Mouse (Mus musculus): ENCODE data around the gene Gclc. TPM values are rescaled to one million over a fixed set of nuclear protein-coding genes. Genes with fewer than 3 reads are reported as not detected.
"Not testable (repeated sequence)": the region's sequence is repeated elsewhere in the genome, so short reads cannot be mapped to it uniquely, and the experiment has no call there.

The Gclc gene
- polyA plus RNA-seq, 1 experiment from 2014 or later: 17.5 TPM

GRCm38 (mm10) chr9:77722381-77722780 lies 32.0 kb upstream of the Gclc start:
- no peaks in the 10 kb centered on the region for H3K36me3 ChIP-seq (ENCODE audit: poor library complexity, severe bottlenecking)
- no peaks in the 10 kb centered on the region for H3K9me3 ChIP-seq (replicated peaks)
- 97% methylated on average over 1 of the region's 1 CpGs for WGBS

GRCm38 (mm10) chr9:77724216-77724615 lies 30.1 kb upstream of the Gclc start:
- Histone ChIP-seq H3K9ac (no peak overlapping the region), H3K4me1 (no peaks in the 10 kb centered on the region), H3K4me2 (no peak overlapping the region), H3K36me3 (ENCODE audit: poor library complexity, severe bottlenecking) (no peaks in the 10 kb centered on the region), H3K27me3 (no peaks in the 10 kb centered on the region), H3K4me3 (no peak overlapping the region), H3K27ac (no peak overlapping the region), H3K9me3 (replicated peaks) (no peaks in the 10 kb centered on the region)
- ATAC-seq: no peak
- WGBS: 77% methylated on average over 6 of the region's 6 CpGs

More at GRCm38 (mm10) chr9:77722381-77722780, 32.0 kb upstream of the Gclc start:
- H3K27me3 ChIP-seq: no peaks in the 10 kb centered on the region
- H3K27ac ChIP-seq: no peak overlapping the region
- no peak overlapping the region for H3K4me3 ChIP-seq
- no peaks in the 10 kb centered on the region for H3K4me1 ChIP-seq
- H3K4me2 ChIP-seq: no peak overlapping the region
- H3K9ac ChIP-seq: no peak overlapping the region
- ATAC-seq: no peak

DNA sequence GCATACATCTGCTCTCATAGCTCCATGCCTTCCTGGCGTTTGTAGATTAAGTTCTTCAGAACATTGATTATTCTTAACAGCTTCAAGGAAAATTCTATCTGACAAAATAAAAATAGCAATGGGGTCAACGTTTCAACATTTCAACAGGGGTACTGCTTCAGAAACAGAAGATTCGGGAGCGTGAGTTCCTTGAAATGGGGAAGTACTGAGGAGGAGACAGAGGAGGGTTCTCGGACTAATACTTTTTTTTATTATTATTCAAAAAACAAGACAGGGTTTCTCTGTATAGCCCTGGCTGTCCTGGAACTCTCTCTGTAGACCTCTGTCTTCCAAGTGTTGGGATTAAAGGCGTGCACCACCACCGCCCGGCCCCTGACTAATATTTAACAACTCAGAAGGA lies 28.9 kb upstream of the Gclc start:
- Histone ChIP-seq H3K4me3 (no peak overlapping the region), H3K9me3 (replicated peaks) (no peaks in the 10 kb centered on the region), H3K4me1 (no peaks in the 10 kb centered on the region), H3K36me3 (ENCODE audit: poor library complexity, severe bottlenecking) (no peaks in the 10 kb centered on the region), H3K27me3 (no peaks in the 10 kb centered on the region), H3K27ac (no peak overlapping the region), H3K9ac (no peak overlapping the region), H3K4me2 (no peak overlapping the region)
- WGBS: 93% methylated on average over 8 of the region's 8 CpGs
- ATAC-seq: no peak

GRCm38 (mm10) chr9:77726018-77726684 lies 28.2 kb upstream of the Gclc start:
- Histone ChIP-seq H3K36me3 (ENCODE audit: poor library complexity, severe bottlenecking) (no peaks in the 10 kb centered on the region), H3K4me2 (no peak overlapping the region), H3K4me3 (no peak overlapping the region), H3K9ac (no peak overlapping the region), H3K9me3 (replicated peaks) (no peaks in the 10 kb centered on the region), H3K27me3 (no peaks in the 10 kb centered on the region), H3K27ac (no peak overlapping the region), H3K4me1 (no peaks in the 10 kb centered on the region)
- no peak for ATAC-seq
- WGBS: 95% methylated on average over 6 of the region's 6 CpGs

- no peaks in the 10 kb centered on the region for H3K27me3 ChIP-seq
- H3K27ac ChIP-seq: no peak overlapping the region
- no peaks in the 10 kb centered on the region for H3K9me3 ChIP-seq (replicated peaks)
- no peak for ATAC-seq
- H3K9ac ChIP-seq: no peak overlapping the region
- H3K4me2 ChIP-seq: no peak overlapping the region
- H3K4me1 ChIP-seq: no peaks in the 10 kb centered on the region
- H3K36me3 ChIP-seq (ENCODE audit: poor library complexity, severe bottlenecking): no peaks in the 10 kb centered on the region
- no peak overlapping the region for H3K4me3 ChIP-seq
- WGBS: 89% methylated on average over 2 of the region's 2 CpGs
Measured at GRCm38 (mm10) chr9:77727012-77727411, 27.3 kb upstream of the Gclc start.

GRCm38 (mm10) chr9:77732067-77732466 lies 22.3 kb upstream of the Gclc start:
- Histone ChIP-seq H3K4me1 (no peaks in the 10 kb centered on the region), H3K9ac (no peak overlapping the region), H3K4me3 (no peak overlapping the region), H3K36me3 (ENCODE audit: poor library complexity, severe bottlenecking) (no peaks in the 10 kb centered on the region), H3K27me3 (no peaks in the 10 kb centered on the region), H3K27ac (no peak overlapping the region), H3K4me2 (no peak overlapping the region), H3K9me3 (replicated peaks) (no peaks in the 10 kb centered on the region)
- no peak for ATAC-seq
- 57% methylated on average over 3 of the region's 3 CpGs for WGBS

DNA sequence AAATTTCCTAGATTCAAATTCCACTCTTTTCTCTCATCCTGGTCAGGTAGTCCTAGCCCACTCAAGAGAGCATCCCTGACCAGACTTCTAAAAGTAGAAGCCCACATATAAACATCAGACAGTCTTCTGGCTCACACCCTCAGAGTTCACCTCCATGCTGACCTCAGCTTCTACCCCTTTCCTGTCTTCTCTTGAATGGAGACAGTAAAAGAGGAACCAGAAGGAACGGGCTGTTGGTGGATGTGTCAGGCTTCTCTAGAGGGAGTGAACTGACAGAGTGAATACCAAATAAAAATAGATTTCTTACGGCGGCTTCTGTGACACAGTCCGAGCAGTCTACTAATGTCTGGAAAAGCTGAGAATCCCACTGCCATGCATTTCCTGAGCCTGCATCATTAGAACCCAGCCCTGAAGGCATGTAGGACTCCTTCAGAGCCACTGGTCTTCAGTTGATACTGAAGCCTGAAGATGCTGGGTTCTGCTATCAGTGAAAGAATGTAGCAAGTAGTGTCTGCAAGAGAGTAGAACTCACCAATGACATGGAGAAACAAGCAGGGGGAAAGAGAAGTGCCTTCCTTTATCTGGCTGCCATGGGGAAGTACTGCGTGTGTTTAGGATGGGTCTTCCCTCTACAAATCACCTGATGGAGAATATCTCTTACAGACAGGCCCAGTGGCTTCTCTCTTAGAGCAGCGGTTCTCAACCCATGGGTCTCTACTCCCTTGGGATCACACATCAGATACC lies 16.9 kb upstream of the Gclc start:
- no peaks in the 10 kb centered on the region for H3K27me3 ChIP-seq
- WGBS: 91% methylated on average over 6 of the region's 6 CpGs
- H3K4me3 ChIP-seq: no peak overlapping the region
- no peak overlapping the region for H3K27ac ChIP-seq
- no peak overlapping the region for H3K9ac ChIP-seq
- H3K4me2 ChIP-seq: no peak overlapping the region
- no peaks in the 10 kb centered on the region for H3K36me3 ChIP-seq (ENCODE audit: poor library complexity, severe bottlenecking)
- H3K9me3 ChIP-seq (replicated peaks): no peaks in the 10 kb centered on the region
- ATAC-seq: no peak
- no peaks in the 10 kb centered on the region for H3K4me1 ChIP-seq

GRCm38 (mm10) chr9:77741452-77741851 lies 12.9 kb upstream of the Gclc start:
- WGBS: 67% methylated on average over 1 of the region's 1 CpGs
- H3K4me1 ChIP-seq: no peaks in the 10 kb centered on the region

DNA sequence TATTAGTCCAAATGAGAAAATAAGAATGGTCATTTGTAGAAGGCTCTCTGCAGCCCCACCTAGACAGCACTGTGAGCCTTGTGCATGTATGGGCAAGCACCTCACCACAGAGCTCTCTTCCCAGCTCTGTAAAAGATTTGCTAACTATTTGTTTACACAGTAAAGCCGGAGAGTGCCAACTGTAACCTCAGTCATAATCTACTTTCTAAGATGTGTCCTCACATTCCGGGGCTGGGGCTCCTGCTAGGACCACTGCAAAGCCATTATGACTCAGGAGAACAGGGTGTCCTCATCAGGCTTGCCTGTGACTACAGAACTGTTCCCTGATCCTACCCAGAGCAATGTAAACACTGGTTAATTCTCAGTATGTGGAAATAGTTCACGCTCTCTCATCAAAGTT lies 9.5 kb upstream of the Gclc start:
- no peak for ATAC-seq
- WGBS: 86% methylated on average over 3 of the region's 3 CpGs
- H3K9ac ChIP-seq: no peak overlapping the region
- H3K27me3 ChIP-seq: no peaks in the 10 kb centered on the region
- no peak overlapping the region for H3K4me2 ChIP-seq
- H3K36me3 ChIP-seq (ENCODE audit: poor library complexity, severe bottlenecking): no peaks in the 10 kb centered on the region
- H3K4me1 ChIP-seq: peaks cover 1% of the 10 kb centered on the region; the same call in 1 of the 2 replicates
- no peak overlapping the region for H3K4me3 ChIP-seq
- no peak overlapping the region for H3K27ac ChIP-seq
- no peaks in the 10 kb centered on the region for H3K9me3 ChIP-seq (replicated peaks)

More at GRCm38 (mm10) chr9:77741452-77741851, 12.9 kb upstream of the Gclc start:
- H3K36me3 ChIP-seq (ENCODE audit: poor library complexity, severe bottlenecking): no peaks in the 10 kb centered on the region
- H3K27ac ChIP-seq: no peak overlapping the region
- H3K27me3 ChIP-seq: no peaks in the 10 kb centered on the region
- no peak overlapping the region for H3K4me3 ChIP-seq
- H3K4me2 ChIP-seq: no peak overlapping the region
- H3K9me3 ChIP-seq (replicated peaks): no peaks in the 10 kb centered on the region
- H3K9ac ChIP-seq: no peak overlapping the region
- ATAC-seq: no peak

DNA sequence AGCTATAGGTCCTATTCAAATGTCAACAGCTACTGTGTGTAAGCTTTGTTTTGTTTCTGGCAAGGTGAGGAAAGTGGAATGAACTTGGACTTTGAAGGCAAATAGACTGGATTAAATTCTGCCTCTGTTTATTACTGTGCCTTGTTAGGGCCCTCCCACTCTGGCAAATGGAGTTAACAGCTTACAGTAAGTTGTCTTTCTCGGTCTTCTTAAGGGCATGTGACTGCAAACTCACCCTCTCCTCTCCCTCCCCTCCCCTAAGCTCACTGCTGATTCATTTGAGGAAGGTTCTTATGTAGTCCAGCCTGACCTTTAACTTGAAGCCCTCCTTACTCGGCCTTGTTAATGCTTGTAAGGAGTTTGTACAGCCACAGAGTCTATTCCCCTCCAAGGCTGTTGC lies 8.0 kb upstream of the Gclc start:
- no peak for ATAC-seq
- no peak overlapping the region for H3K9ac ChIP-seq
- H3K4me1 ChIP-seq: peaks cover 9% of the 10 kb centered on the region
- H3K27ac ChIP-seq: no peak overlapping the region
- 59% methylated on average over 2 of the region's 2 CpGs for WGBS
- H3K36me3 ChIP-seq (ENCODE audit: poor library complexity, severe bottlenecking): no peaks in the 10 kb centered on the region
- H3K4me3 ChIP-seq: no peak overlapping the region
- no peak overlapping the region for H3K4me2 ChIP-seq
- H3K27me3 ChIP-seq: no peaks in the 10 kb centered on the region
- no peaks in the 10 kb centered on the region for H3K9me3 ChIP-seq (replicated peaks)

GRCm38 (mm10) chr9:77748292-77748691 lies 6.0 kb upstream of the Gclc start:
- ATAC-seq; H3K4me2 ChIP-seq; H3K4me3 ChIP-seq; H3K9me3 ChIP-seq (replicated peaks); H3K27ac ChIP-seq; H3K9ac ChIP-seq; H3K36me3 ChIP-seq (ENCODE audit: poor library complexity, severe bottlenecking); H3K27me3 ChIP-seq: not testable (repeated sequence)
- 93% methylated on average over 1 of the region's 1 CpGs for WGBS
- peaks cover 12% of the 10 kb centered on the region for H3K4me1 ChIP-seq

DNA sequence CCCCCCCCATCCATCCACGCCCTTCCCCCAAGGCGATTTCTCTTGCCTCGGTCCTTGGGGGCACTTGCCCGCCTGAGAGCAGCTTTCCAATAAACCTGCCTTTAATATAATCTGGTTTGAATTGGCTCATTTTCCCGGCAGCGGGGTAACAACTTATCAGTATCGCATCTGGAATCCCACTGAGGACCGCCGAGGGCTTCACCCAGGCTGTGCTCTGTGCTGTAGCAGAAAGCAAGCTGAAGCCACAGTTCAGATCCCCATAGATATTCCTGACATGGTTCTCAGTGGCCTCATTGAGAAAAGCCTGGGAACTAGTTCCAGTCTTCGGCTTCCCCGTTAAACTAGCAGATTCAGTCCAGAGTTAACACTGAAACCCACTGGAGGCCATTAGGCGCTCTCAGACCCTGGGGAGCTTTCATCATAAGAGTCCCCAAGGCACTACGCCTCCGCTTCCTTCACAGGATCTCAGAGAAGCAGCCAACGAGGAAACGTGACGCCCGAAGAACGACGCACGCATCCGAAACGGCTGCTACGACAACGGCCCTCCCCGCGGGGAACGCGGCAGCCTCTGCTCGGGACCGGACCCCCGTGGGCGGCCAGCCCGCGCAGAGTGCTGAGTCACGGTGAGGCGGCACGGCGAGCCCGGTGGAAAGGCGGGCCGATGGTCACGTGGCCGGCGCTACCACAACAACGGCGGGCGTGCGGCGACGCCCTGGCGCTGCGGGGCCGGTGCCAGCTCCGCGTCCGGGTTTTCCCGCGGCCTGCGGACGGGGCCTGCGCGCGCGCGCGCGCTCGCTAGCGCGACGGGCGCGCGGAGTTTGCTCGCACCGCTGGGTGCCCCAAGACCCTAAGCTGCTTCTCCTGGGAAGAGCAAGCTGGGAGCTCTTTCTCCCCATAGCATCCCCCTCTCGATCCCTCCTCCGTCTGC lies 3.9 kb upstream of the Gclc start:
- H3K9me3 ChIP-seq (replicated peaks): no peaks in the 10 kb centered on the region
- WGBS: under 1% methylated on average over 75 of the region's 79 CpGs
- H3K4me3 ChIP-seq: peak overlapping the region; percentile 53

More for the DNA sequence above, 3.9 kb upstream of the Gclc start:
- peak; percentile 89 for ATAC-seq
- Histone ChIP-seq H3K36me3 (ENCODE audit: poor library complexity, severe bottlenecking) (no peaks in the 10 kb centered on the region), H3K4me1 (peaks cover 15% of the 10 kb centered on the region), H3K9ac (peak overlapping the region; percentile 72), H3K27ac (peak overlapping the region; percentile 88), H3K4me2 (peak overlapping the region; percentile 68), H3K27me3 (no peaks in the 10 kb centered on the region)

Data from forebrain, embryonic 13.5 days (tissue).